Mouse (Mus musculus): ENCODE results near the gene Astn2.

Astn2 gene

GRCm38 (mm10) chr4:66404201-66404711, at the start of gene Astn2:
TSS of gene Astn2 (minus strand) at chr4:66404611.
- no peak for DNase-seq (ENCODE audit: low spot score)

- no peak for DNase-seq (ENCODE audit: low spot score)
These were observed 45.7 kb upstream of the Astn2 start for GRCm38 (mm10) chr4:66450115-66450514.

- no peak for DNase-seq (ENCODE audit: low spot score)
These were observed 26.8 kb upstream of the Astn2 start for GRCm38 (mm10) chr4:66431256-66431655.

GRCm38 (mm10) chr4:66425804-66426203, 21.4 kb upstream of the Astn2 start:
- no peak for DNase-seq (ENCODE audit: low spot score)

- DNase-seq (ENCODE audit: low spot score), result no peak
These were observed 10.4 kb upstream of the Astn2 start for GRCm38 (mm10) chr4:66414778-66415177.

GRCm38 (mm10) chr4:66405086-66405485, 675 bp upstream of the Astn2 start:
- DNase-seq (ENCODE audit: low spot score), result no peak

- no peak for DNase-seq (ENCODE audit: low spot score)
These were observed 657 bp downstream of the Astn2 start for GRCm38 (mm10) chr4:66403708-66404200.

GRCm38 (mm10) chr4:66403116-66403707, 1.2 kb downstream of the Astn2 start:
- no peak for DNase-seq (ENCODE audit: low spot score)

GRCm38 (mm10) chr4:66402611-66403010, 1.8 kb downstream of the Astn2 start:
- DNase-seq (ENCODE audit: low spot score), result no peak

- no peak for DNase-seq (ENCODE audit: low spot score)
These were observed 3.2 kb downstream of the Astn2 start for GRCm38 (mm10) chr4:66401186-66401681.

GRCm38 (mm10) chr4:66399066-66399465, 5.3 kb downstream of the Astn2 start:
- DNase-seq (ENCODE audit: low spot score), result no peak

- no peak for DNase-seq (ENCODE audit: low spot score)
These were observed 7.2 kb downstream of the Astn2 start for GRCm38 (mm10) chr4:66397216-66397615.

- DNase-seq (ENCODE audit: low spot score), result no peak
These were observed 11.1 kb downstream of the Astn2 start for GRCm38 (mm10) chr4:66393294-66393693.

- no peak for DNase-seq (ENCODE audit: low spot score)
These were observed 13.9 kb downstream of the Astn2 start for GRCm38 (mm10) chr4:66390480-66390879.

- DNase-seq (ENCODE audit: low spot score), result no peak
These were observed 25.8 kb downstream of the Astn2 start for GRCm38 (mm10) chr4:66378586-66378985.

GRCm38 (mm10) chr4:66370557-66371071, 33.8 kb downstream of the Astn2 start:
- DNase-seq (ENCODE audit: low spot score), result no peak

GRCm38 (mm10) chr4:66365500-66365899, 38.9 kb downstream of the Astn2 start:
- no peak for DNase-seq (ENCODE audit: low spot score)

- DNase-seq (ENCODE audit: low spot score), result no peak
These were observed 59.8 kb downstream of the Astn2 start for GRCm38 (mm10) chr4:66344632-66345031.

- no peak for DNase-seq (ENCODE audit: low spot score)
These were observed 67.0 kb downstream of the Astn2 start for GRCm38 (mm10) chr4:66337443-66337842.

GRCm38 (mm10) chr4:66330600-66331285, 73.7 kb downstream of the Astn2 start:
- no peak for DNase-seq (ENCODE audit: low spot score)

GRCm38 (mm10) chr4:66321051-66321450, 83.4 kb downstream of the Astn2 start:
- DNase-seq (ENCODE audit: low spot score), result no peak

GRCm38 (mm10) chr4:66314806-66315484, 89.5 kb downstream of the Astn2 start:
- no peak for DNase-seq (ENCODE audit: low spot score)

Measured in c-Kit-positive CD71-positive TER-119-positive erythroid progenitor cells, embryonic 14.5 days (primary cell).